In genomic region chr9:22188025-22188611, GRCm38 (mm10) we compare ENCODE assay signal across 8 mouse cellular contexts. TPM values are rescaled to one million over a fixed set of nuclear protein-coding genes. Genes with fewer than 3 reads are reported as not detected.
DNase-seq lines count a peak whose midpoint lies in the region; ATAC-seq lines count a peak whose summit lies in the region.

Gene Zfp872, plus strand, starts transcription at chr9:22188090.

- 17% methylated on average over 43 of the region's 43 CpGs for WGBS in hindbrain, embryonic 13.5 days
- 14% methylated on average over 43 of the region's 43 CpGs for WGBS in midbrain, embryonic 11.5 days
- WGBS in stomach, embryonic 14.5 days, result 14% methylated on average over 43 of the region's 43 CpGs

- peaks cover 9% of the 10 kb centered on the region for H3K9me3 ChIP-seq in hindbrain, embryonic 13.5 days
- peaks cover 7% of the 10 kb centered on the region for H3K9me3 ChIP-seq in midbrain, embryonic 11.5 days (ENCODE audit: control insufficient read depth, low read length)
- peaks cover 13% of the 10 kb centered on the region; the same call in 1 of the 2 replicates for H3K9me3 ChIP-seq in stomach, embryonic 14.5 days (ENCODE audit: control insufficient read depth, low read depth, low read length)

- intact Hi-C loops in left cerebral cortex, postnatal 4 days (cut with DNase I), result no loop called here

- H3K9ac ChIP-seq in hindbrain, embryonic 13.5 days, result peak within 1 kb of the TSS; percentile 64
- H3K9ac ChIP-seq in midbrain, embryonic 11.5 days (ENCODE audit: low read length), result peak within 1 kb of the TSS; percentile 41; the same call in 1 of the 2 replicates
- peak within 1 kb of the TSS; percentile 18; the same call in 1 of the 2 replicates for H3K9ac ChIP-seq in stomach, embryonic 14.5 days (replicated peaks; ENCODE audit: low read depth, low read length)

- H3K27me3 ChIP-seq in hindbrain, embryonic 13.5 days, result peaks cover 17% of the 10 kb centered on the region
- H3K27me3 ChIP-seq in midbrain, embryonic 11.5 days (ENCODE audit: control insufficient read depth, insufficient read depth, low read length), result no peaks in the 10 kb centered on the region
- H3K27me3 ChIP-seq in stomach, embryonic 14.5 days (ENCODE audit: control insufficient read depth, insufficient read depth, low read length), result no peaks in the 10 kb centered on the region

- H3K4me1 ChIP-seq in hindbrain, embryonic 13.5 days (replicated peaks), result peaks cover 9% of the 10 kb centered on the region
- no peaks in the 10 kb centered on the region for H3K4me1 ChIP-seq in midbrain, embryonic 11.5 days (ENCODE audit: control insufficient read depth, insufficient read depth, low read length)
- H3K4me1 ChIP-seq in stomach, embryonic 14.5 days (ENCODE audit: control insufficient read depth, insufficient read depth, low read length), result no peaks in the 10 kb centered on the region

- H3K36me3 ChIP-seq in hindbrain, embryonic 13.5 days, result no peaks in the 10 kb centered on the region
- no peaks in the 10 kb centered on the region for H3K36me3 ChIP-seq in midbrain, embryonic 11.5 days (ENCODE audit: control insufficient read depth, insufficient read depth, low read length)
- H3K36me3 ChIP-seq in stomach, embryonic 14.5 days (ENCODE audit: control insufficient read depth, insufficient read depth, low read length), result no peaks in the 10 kb centered on the region

- ATAC-seq in hindbrain, embryonic 13.5 days (ENCODE audit: low FRiP score), result peak; percentile 88
- ATAC-seq in midbrain, embryonic 11.5 days (ENCODE audit: low FRiP score), result peak; percentile 75
- peak; percentile 61; the same call in 1 of the 2 replicates for ATAC-seq in stomach, embryonic 14.5 days (ENCODE audit: insufficient number of reproducible peaks, insufficient read depth, low FRiP score, low read depth)

- H3K27ac ChIP-seq in hindbrain, embryonic 13.5 days, result no peak within 1 kb of the TSS; the same call in 1 of the 2 replicates
- H3K27ac ChIP-seq in midbrain, embryonic 11.5 days (ENCODE audit: low read depth, low read length), result no peak within 1 kb of the TSS
- no peak within 1 kb of the TSS for H3K27ac ChIP-seq in stomach, embryonic 14.5 days (ENCODE audit: low read length)

- H3K4me3 ChIP-seq in hindbrain, embryonic 13.5 days, result peak within 1 kb of the TSS; percentile 43
- peak within 1 kb of the TSS; percentile 38 for H3K4me3 ChIP-seq in midbrain, embryonic 11.5 days (ENCODE audit: low read depth, low read length)
- H3K4me3 ChIP-seq in stomach, embryonic 14.5 days (ENCODE audit: low read depth, low read length), result peak within 1 kb of the TSS; percentile 33

- peak within 1 kb of the TSS; percentile 68 for H3K4me2 ChIP-seq in hindbrain, embryonic 13.5 days
- peak within 1 kb of the TSS; percentile 64 for H3K4me2 ChIP-seq in midbrain, embryonic 11.5 days
- H3K4me2 ChIP-seq in stomach, embryonic 14.5 days (replicated peaks; ENCODE audit: low read depth, low read length), result peak within 1 kb of the TSS; percentile 69

- peak; percentile 82 for DNase-seq in adrenal gland, adult 2 months
- peak; percentile 85 for DNase-seq in cerebellum, adult 9-11 months
- peak; percentile 38 to 42 for DNase-seq in frontal cortex, postnatal 10 days (ENCODE audit: low spot score in 2 of 2)
- peak; percentile 71 for DNase-seq in left cerebral cortex, postnatal 4 days
- DNase-seq in midbrain, embryonic 11.5 days (ENCODE audit: low spot score, missing footprints), result peak; percentile 90
- DNase-seq in thymus, postnatal 10 days (ENCODE audit: low spot score in 2 of 2), result no peak

RNA-seq across cellular contexts. Expression of gene Zfp872, which starts in this region (rescaled TPM):
- 1 to 10 TPM; 1.8 to 3.9 TPM for total RNA-seq in adrenal gland, adult 2 months (2021)
- 0.11 and 0.16 TPM in 2 replicates for polyA plus RNA-seq in adrenal gland, adult 2 months (2012; rRNA removed)
- 0.17 TPM in 1 of 2 replicates, not detected in the other for polyA plus RNA-seq in hindbrain, embryonic 13.5 days (2015; fragmentation: Nextera tagmentation; extraction: Ambion mirVana)
- total RNA-seq in left cerebral cortex, postnatal 4 days (2021), result under 1 TPM; 0.78 to 0.83 TPM
- polyA plus RNA-seq in midbrain, embryonic 11.5 days (2014; fragmentation: Nextera tagmentation; extraction: Ambion mirVana), result 0.17 and 0.23 TPM in 2 replicates
- polyA plus RNA-seq in stomach, embryonic 14.5 days (2014; fragmentation: Nextera tagmentation; extraction: Ambion mirVana), result 1.4 and 1.7 TPM in 2 replicates

Comparison
In these comparisons a context has a peak if more than half of its experiments do, and no peak if none do; other contexts are left out.
1. Peak in ATAC-seq, H3K4me3 ChIP-seq, H3K9ac ChIP-seq and H3K4me2 ChIP-seq in hindbrain, embryonic 13.5 days; RNA of the gene not detected or under 1 TPM.
2. Peak in DNase-seq in left cerebral cortex, postnatal 4 days; RNA of the gene not detected or under 1 TPM.
3. Peak in DNase-seq, ATAC-seq, H3K4me3 ChIP-seq, H3K9ac ChIP-seq and H3K4me2 ChIP-seq in midbrain, embryonic 11.5 days; RNA of the gene not detected or under 1 TPM.
4. DNase-seq: peak in adrenal gland, adult 2 months (single experiment), cerebellum, adult 9-11 months (single experiment) and frontal cortex, postnatal 10 days (2 of 2); none in thymus, postnatal 10 days (0 of 2).
5. Peak in every context shown above with its lines, with median percentiles within 50 percentile points of each other: ATAC-seq, H3K4me2 ChIP-seq, H3K4me3 ChIP-seq and H3K9ac ChIP-seq.